Mouse (Mus musculus): ENCODE measurements around the gene Gdpd1. TPM values are rescaled to one million over a fixed set of nuclear protein-coding genes. Genes with fewer than 3 reads are reported as not detected.

Gdpd1 gene
- total and polyA plus RNA-seq, 2 experiments from 2014 or later = 12.6 to 31.8 TPM

- Histone ChIP-seq H3K4me2 (ENCODE audit: low read depth, low read length) (no peak overlapping the region), H3K27me3 (ENCODE audit: control insufficient read depth, insufficient read depth, low read length) (no peaks in the 10 kb centered on the region), H3K4me1 (ENCODE audit: control insufficient read depth, insufficient read depth) (peaks cover 5% of the 10 kb centered on the region; the same call in 1 of the 2 replicates), H3K36me3 (replicated peaks; ENCODE audit: control insufficient read depth, insufficient read depth, low read length) (peaks cover 32% of the 10 kb centered on the region), H3K9me3 (replicated peaks; ENCODE audit: control insufficient read depth, low read length) (no peaks in the 10 kb centered on the region), H3K4me3 (ENCODE audit: low read depth, low read length) (no peak overlapping the region), H3K9ac (replicated peaks; ENCODE audit: low read depth, low read length) (no peak overlapping the region), H3K27ac (ENCODE audit: low read depth) (no peak overlapping the region)
- no peak for TF ChIP-seq CTCF (IDR thresholded peaks at IDR 0.05; ENCODE audit: low read depth)
- no peak for TF ChIP-seq EP300 (IDR thresholded peaks at IDR 0.05; ENCODE audit: low read depth)
- no peak for DNase-seq (ENCODE audit: low spot score)
- 73% methylated on average over 3 of the region's 3 CpGs for WGBS
- ATAC-seq (ENCODE audit: insufficient read depth, low read depth) = no peak
Measured at GRCm38 (mm10) chr11:87043052-87043451, 30.8 kb downstream of the Gdpd1 start.

GRCm38 (mm10) chr11:87039307-87039963, 34.4 kb downstream of the Gdpd1 start:
- H3K4me2 ChIP-seq (ENCODE audit: low read depth, low read length) = no peak overlapping the region
- DNase-seq (ENCODE audit: low spot score) (no peak), ATAC-seq (ENCODE audit: insufficient read depth, low read depth) (no peak)
- H3K27me3 ChIP-seq (ENCODE audit: control insufficient read depth, insufficient read depth, low read length) = no peaks in the 10 kb centered on the region
- no peak for TF ChIP-seq EP300 (IDR thresholded peaks at IDR 0.05; ENCODE audit: low read depth)
- no peak for TF ChIP-seq CTCF (IDR thresholded peaks at IDR 0.05; ENCODE audit: low read depth)
- peaks cover 45% of the 10 kb centered on the region for H3K36me3 ChIP-seq (replicated peaks; ENCODE audit: control insufficient read depth, insufficient read depth, low read length)
- no peak overlapping the region for H3K4me3 ChIP-seq (ENCODE audit: low read depth, low read length)
- no peak overlapping the region for H3K27ac ChIP-seq (ENCODE audit: low read depth)
- 73% methylated on average over 9 of the region's 9 CpGs for WGBS
- H3K9ac ChIP-seq (replicated peaks; ENCODE audit: low read depth, low read length) = no peak overlapping the region
- no peaks in the 10 kb centered on the region for H3K9me3 ChIP-seq (replicated peaks; ENCODE audit: control insufficient read depth, low read length)
- H3K4me1 ChIP-seq (ENCODE audit: control insufficient read depth, insufficient read depth) = peaks cover 5% of the 10 kb centered on the region; the same call in 1 of the 2 replicates

GRCm38 (mm10) chr11:87036180-87036579, 37.7 kb downstream of the Gdpd1 start:
- Histone ChIP-seq H3K9ac (replicated peaks; ENCODE audit: low read depth, low read length) (no peak overlapping the region), H3K9me3 (replicated peaks; ENCODE audit: control insufficient read depth, low read length) (no peaks in the 10 kb centered on the region), H3K36me3 (replicated peaks; ENCODE audit: control insufficient read depth, insufficient read depth, low read length) (peaks cover 33% of the 10 kb centered on the region), H3K4me2 (ENCODE audit: low read depth, low read length) (no peak overlapping the region), H3K4me3 (ENCODE audit: low read depth, low read length) (no peak overlapping the region), H3K27me3 (ENCODE audit: control insufficient read depth, insufficient read depth, low read length) (no peaks in the 10 kb centered on the region), H3K27ac (ENCODE audit: low read depth) (no peak overlapping the region), H3K4me1 (ENCODE audit: control insufficient read depth, insufficient read depth) (peaks cover 5% of the 10 kb centered on the region; the same call in 1 of the 2 replicates)
- no peak for DNase-seq (ENCODE audit: low spot score)
- WGBS = 70% methylated on average over 4 of the region's 4 CpGs
- no peak for ATAC-seq (ENCODE audit: insufficient read depth, low read depth)
- no peak for TF ChIP-seq EP300 (IDR thresholded peaks at IDR 0.05; ENCODE audit: low read depth)
- TF ChIP-seq CTCF (IDR thresholded peaks at IDR 0.05; ENCODE audit: low read depth) = no peak

- H3K4me1 ChIP-seq (ENCODE audit: control insufficient read depth, insufficient read depth) = peaks cover 9% of the 10 kb centered on the region; the same call in 1 of the 2 replicates
- ATAC-seq (ENCODE audit: insufficient read depth, low read depth) (no peak), DNase-seq (ENCODE audit: low spot score) (no peak)
- TF ChIP-seq EP300 (IDR thresholded peaks at IDR 0.05; ENCODE audit: low read depth) (no peak), CTCF (IDR thresholded peaks at IDR 0.05; ENCODE audit: low read depth) (no peak)
- no peaks in the 10 kb centered on the region for H3K36me3 ChIP-seq (replicated peaks; ENCODE audit: control insufficient read depth, insufficient read depth, low read length)
- no peak overlapping the region for H3K4me2 ChIP-seq (ENCODE audit: low read depth, low read length)
- no peaks in the 10 kb centered on the region for H3K27me3 ChIP-seq (ENCODE audit: control insufficient read depth, insufficient read depth, low read length)
- H3K9me3 ChIP-seq (replicated peaks; ENCODE audit: control insufficient read depth, low read length) = no peaks in the 10 kb centered on the region
- no peak overlapping the region for H3K4me3 ChIP-seq (ENCODE audit: low read depth, low read length)
- H3K27ac ChIP-seq (ENCODE audit: low read depth) = no peak overlapping the region
- H3K9ac ChIP-seq (replicated peaks; ENCODE audit: low read depth, low read length) = no peak overlapping the region
- WGBS = 81% methylated on average over 3 of the region's 3 CpGs
Measured at GRCm38 (mm10) chr11:87028212-87028611, 45.6 kb downstream of the Gdpd1 start.

- H3K4me2 ChIP-seq (ENCODE audit: low read depth, low read length) = no peak overlapping the region
- H3K4me3 ChIP-seq (ENCODE audit: low read depth, low read length) = no peak overlapping the region
- H3K9me3 ChIP-seq (replicated peaks; ENCODE audit: control insufficient read depth, low read length) = no peaks in the 10 kb centered on the region
- DNase-seq (ENCODE audit: low spot score) = peak; percentile 41
- peak overlapping the region; percentile 70 for H3K27ac ChIP-seq (ENCODE audit: low read depth)
- peaks cover 9% of the 10 kb centered on the region; the same call in 1 of the 2 replicates for H3K4me1 ChIP-seq (ENCODE audit: control insufficient read depth, insufficient read depth)
- TF ChIP-seq EP300 (IDR thresholded peaks at IDR 0.05; ENCODE audit: low read depth) (no peak), CTCF (IDR thresholded peaks at IDR 0.05; ENCODE audit: low read depth) (no peak)
- peak; percentile 55 for ATAC-seq (ENCODE audit: insufficient read depth, low read depth)
- H3K9ac ChIP-seq (replicated peaks; ENCODE audit: low read depth, low read length) = no peak overlapping the region
- no peaks in the 10 kb centered on the region for H3K27me3 ChIP-seq (ENCODE audit: control insufficient read depth, insufficient read depth, low read length)
- no peaks in the 10 kb centered on the region for H3K36me3 ChIP-seq (replicated peaks; ENCODE audit: control insufficient read depth, insufficient read depth, low read length)
- WGBS = 73% methylated on average over 9 of the region's 9 CpGs
Measured at GRCm38 (mm10) chr11:87026096-87026875, 47.6 kb downstream of the Gdpd1 start.
